Mouse (Mus musculus): ENCODE data around the gene Hmg20b. TPM values are rescaled to one million over a fixed set of nuclear protein-coding genes. Genes with fewer than 3 reads are reported as not detected.

Gene Hmg20b
- total RNA-seq (2014; rRNA removed) (15.1 and 21.6 TPM in 2 replicates), polyA plus RNA-seq (2015; fragmentation: Nextera tagmentation; extraction: Ambion mirVana) (25.1 and 25.2 TPM in 2 replicates)

GRCm38 (mm10) chr10:81350351-81351063 is at the start of gene Hmg20b:
Gene Hmg20b, minus strand, starts transcription at chr10:81350480.
- 0 out of 2 replicates have a peak, but pooled peaks cover 3% of the 10 kb centered on the region for H3K4me1 ChIP-seq (ENCODE audit: insufficient read depth)
- H3K9me3 ChIP-seq (ENCODE audit: low read length): no peaks in the 10 kb centered on the region
- H3K27me3 ChIP-seq (ENCODE audit: insufficient read depth, low read length): no peaks in the 10 kb centered on the region
- H3K9ac ChIP-seq: peak within 1 kb of the TSS; percentile 40
- H3K36me3 ChIP-seq (ENCODE audit: insufficient read depth): no peaks in the 10 kb centered on the region
- DNase-seq: peak; percentile 99
- 3% methylated on average over 54 of the region's 54 CpGs for WGBS
- no peak within 1 kb of the TSS for H3K27ac ChIP-seq (ENCODE audit: low read depth, low read length)
- H3K4me3 ChIP-seq (ENCODE audit: low read depth, low read length): peak within 1 kb of the TSS; percentile 45
- peak; percentile 93 for TF ChIP-seq CTCF (IDR thresholded peaks at IDR 0.05; ENCODE audit: low read depth)
- peak; percentile 98 for ATAC-seq
- peak within 1 kb of the TSS; percentile 79 for H3K4me2 ChIP-seq (ENCODE audit: low read depth)

GRCm38 (mm10) chr10:81399798-81400308 is 49.6 kb upstream of the Hmg20b start:
- Histone ChIP-seq H3K36me3 (ENCODE audit: insufficient read depth) (peaks cover 14% of the 10 kb centered on the region), H3K4me1 (ENCODE audit: insufficient read depth) (peaks cover 9% of the 10 kb centered on the region), H3K4me2 (ENCODE audit: low read depth) (peak overlapping the region; percentile 44), H3K27ac (ENCODE audit: low read depth, low read length) (no peak overlapping the region), H3K9ac (peak overlapping the region; percentile 40; the same call in 1 of the 2 replicates), H3K9me3 (ENCODE audit: low read length) (no peaks in the 10 kb centered on the region), H3K4me3 (ENCODE audit: low read depth, low read length) (peak overlapping the region; percentile 20; the same call in 1 of the 2 replicates), H3K27me3 (ENCODE audit: insufficient read depth, low read length) (no peaks in the 10 kb centered on the region)
- 79% methylated on average over 18 of the region's 18 CpGs for WGBS
- DNase-seq: no peak
- TF ChIP-seq CTCF (IDR thresholded peaks at IDR 0.05; ENCODE audit: low read depth): no peak
- ATAC-seq: no peak

GRCm38 (mm10) chr10:81399296-81399695 is 49.0 kb upstream of the Hmg20b start:
- ATAC-seq (no peak), DNase-seq (no peak)
- Histone ChIP-seq H3K4me1 (ENCODE audit: insufficient read depth) (peaks cover 9% of the 10 kb centered on the region), H3K4me3 (ENCODE audit: low read depth, low read length) (no peak overlapping the region), H3K36me3 (ENCODE audit: insufficient read depth) (peaks cover 14% of the 10 kb centered on the region), H3K9ac (no peak overlapping the region), H3K4me2 (ENCODE audit: low read depth) (peak overlapping the region; percentile 44), H3K27ac (ENCODE audit: low read depth, low read length) (no peak overlapping the region), H3K27me3 (ENCODE audit: insufficient read depth, low read length) (no peaks in the 10 kb centered on the region), H3K9me3 (ENCODE audit: low read length) (no peaks in the 10 kb centered on the region)
- TF ChIP-seq CTCF (IDR thresholded peaks at IDR 0.05; ENCODE audit: low read depth): no peak
- 85% methylated on average over 5 of the region's 5 CpGs for WGBS

DNA sequence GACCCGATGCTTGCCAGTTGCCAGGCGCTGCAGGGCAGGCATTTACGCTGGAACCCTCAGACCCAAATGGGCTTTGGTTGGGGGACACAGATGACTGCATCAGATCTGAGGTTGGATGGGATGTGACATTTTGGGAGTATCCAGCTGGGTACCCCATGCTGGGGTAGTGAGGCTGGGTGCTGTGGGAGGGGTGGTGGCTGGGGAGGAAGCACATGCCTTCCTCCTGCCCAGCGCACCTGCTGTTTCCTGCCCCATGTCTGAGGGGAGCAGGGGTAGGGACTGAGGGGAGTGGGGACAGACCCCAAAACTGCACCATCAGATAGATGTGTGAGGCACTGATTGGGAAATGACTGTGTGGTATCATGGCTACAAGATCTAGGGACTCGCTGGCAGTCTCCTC is 46.5 kb upstream of the Hmg20b start:
- Histone ChIP-seq H3K4me2 (ENCODE audit: low read depth) (no peak overlapping the region), H3K36me3 (ENCODE audit: insufficient read depth) (peaks cover 14% of the 10 kb centered on the region), H3K27me3 (ENCODE audit: insufficient read depth, low read length) (no peaks in the 10 kb centered on the region), H3K27ac (ENCODE audit: low read depth, low read length) (no peak overlapping the region), H3K9ac (no peak overlapping the region), H3K4me3 (ENCODE audit: low read depth, low read length) (no peak overlapping the region), H3K9me3 (ENCODE audit: low read length) (no peaks in the 10 kb centered on the region), H3K4me1 (ENCODE audit: insufficient read depth) (peaks cover 3% of the 10 kb centered on the region; the same call in 1 of the 2 replicates)
- ATAC-seq (no peak), DNase-seq (no peak)
- WGBS: 75% methylated on average over 5 of the region's 5 CpGs
- no peak for TF ChIP-seq CTCF (IDR thresholded peaks at IDR 0.05; ENCODE audit: low read depth)

- no peak overlapping the region for H3K4me2 ChIP-seq (ENCODE audit: low read depth)
- H3K27ac ChIP-seq (ENCODE audit: low read depth, low read length): no peak overlapping the region
- H3K9me3 ChIP-seq (ENCODE audit: low read length): no peaks in the 10 kb centered on the region
- no peak for TF ChIP-seq CTCF (IDR thresholded peaks at IDR 0.05; ENCODE audit: low read depth)
- no peak for ATAC-seq
- H3K4me1 ChIP-seq (ENCODE audit: insufficient read depth): no peaks in the 10 kb centered on the region; the same call in 1 of the 2 replicates
- WGBS: 68% methylated on average over 4 of the region's 4 CpGs
- H3K9ac ChIP-seq: no peak overlapping the region
- H3K36me3 ChIP-seq (ENCODE audit: insufficient read depth): peaks cover 16% of the 10 kb centered on the region
- H3K4me3 ChIP-seq (ENCODE audit: low read depth, low read length): no peak overlapping the region
- no peaks in the 10 kb centered on the region for H3K27me3 ChIP-seq (ENCODE audit: insufficient read depth, low read length)
- no peak for DNase-seq
Observed at GRCm38 (mm10) chr10:81395865-81396264, 45.6 kb upstream of the Hmg20b start.

DNA sequence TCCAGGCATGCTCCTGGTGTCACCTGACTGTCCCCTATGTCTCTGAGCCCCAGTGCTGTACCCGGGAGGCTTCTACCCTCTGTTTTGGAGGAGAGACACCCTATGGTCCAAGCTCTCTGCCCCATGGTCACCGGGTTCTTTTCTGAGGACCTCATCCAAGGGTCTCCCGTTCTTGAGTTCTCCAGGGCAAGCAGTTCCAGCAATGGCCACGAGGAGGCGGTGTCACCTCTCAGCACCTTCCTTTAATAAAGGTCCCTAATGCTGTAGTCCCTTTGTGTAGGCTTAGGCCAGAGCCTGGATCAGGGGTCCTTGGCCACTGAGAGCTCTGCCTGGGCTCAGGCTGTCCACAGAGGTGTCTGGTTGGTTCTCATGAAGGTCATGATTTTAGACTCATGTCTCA is 44.8 kb upstream of the Hmg20b start:
- ATAC-seq: 0 out of 2 replicates have a peak, but pooled peaks have one; percentile 25
- 17% methylated on average over 5 of the region's 5 CpGs for WGBS

GRCm38 (mm10) chr10:81393456-81394063 is 43.3 kb upstream of the Hmg20b start:
- Histone ChIP-seq H3K36me3 (ENCODE audit: insufficient read depth) (peaks cover 8% of the 10 kb centered on the region), H3K4me1 (ENCODE audit: insufficient read depth) (no peaks in the 10 kb centered on the region), H3K9ac (peak overlapping the region; percentile 25), H3K4me3 (ENCODE audit: low read depth, low read length) (no peak overlapping the region), H3K9me3 (ENCODE audit: low read length) (no peaks in the 10 kb centered on the region), H3K27ac (ENCODE audit: low read depth, low read length) (no peak overlapping the region), H3K4me2 (ENCODE audit: low read depth) (peak overlapping the region; percentile 43), H3K27me3 (ENCODE audit: insufficient read depth, low read length) (no peaks in the 10 kb centered on the region)
- no peak for ATAC-seq
- DNase-seq: no peak
- TF ChIP-seq CTCF (IDR thresholded peaks at IDR 0.05; ENCODE audit: low read depth): 0 out of 2 replicates have a peak, but pooled peaks have one; percentile 3
- 12% methylated on average over 19 of the region's 19 CpGs for WGBS

More for the DNA sequence above, 44.8 kb upstream of the Hmg20b start:
- Histone ChIP-seq H3K9ac (no peak overlapping the region), H3K4me3 (ENCODE audit: low read depth, low read length) (no peak overlapping the region), H3K27ac (ENCODE audit: low read depth, low read length) (no peak overlapping the region), H3K4me1 (ENCODE audit: insufficient read depth) (no peaks in the 10 kb centered on the region; the same call in 1 of the 2 replicates), H3K27me3 (ENCODE audit: insufficient read depth, low read length) (no peaks in the 10 kb centered on the region), H3K4me2 (ENCODE audit: low read depth) (no peak overlapping the region), H3K9me3 (ENCODE audit: low read length) (no peaks in the 10 kb centered on the region), H3K36me3 (ENCODE audit: insufficient read depth) (peaks cover 11% of the 10 kb centered on the region)
- peak; percentile 91 for TF ChIP-seq CTCF (IDR thresholded peaks at IDR 0.05; ENCODE audit: low read depth)
- peak; percentile 76 for DNase-seq
